Mouse (Mus musculus): ENCODE measurements around the gene Cpt1a.

- TF ChIP-seq TAL1 (conservative IDR thresholded peaks at IDR 0.05; ENCODE audit: low read depth, low read length), result no peak
- TF ChIP-seq CTCF (IDR thresholded peaks at IDR 0.05; ENCODE audit: low read depth, low read length), result no peak
Measured at GRCm38 (mm10) chr19:3405531-3406281, 83.6 kb downstream of the Cpt1a start.
